Mouse (Mus musculus) mesoderm, embryonic 11.5 days (tissue): ENCODE results near the gene Wasf2.

ENCODE experiments used
- DNase-seq: peaks from one replicate; pipeline ENCODE4 v3.0.0-alpha.2; 2012; ENCODE audit warnings: low read depth, low spot score

Wasf2 gene

DNA sequence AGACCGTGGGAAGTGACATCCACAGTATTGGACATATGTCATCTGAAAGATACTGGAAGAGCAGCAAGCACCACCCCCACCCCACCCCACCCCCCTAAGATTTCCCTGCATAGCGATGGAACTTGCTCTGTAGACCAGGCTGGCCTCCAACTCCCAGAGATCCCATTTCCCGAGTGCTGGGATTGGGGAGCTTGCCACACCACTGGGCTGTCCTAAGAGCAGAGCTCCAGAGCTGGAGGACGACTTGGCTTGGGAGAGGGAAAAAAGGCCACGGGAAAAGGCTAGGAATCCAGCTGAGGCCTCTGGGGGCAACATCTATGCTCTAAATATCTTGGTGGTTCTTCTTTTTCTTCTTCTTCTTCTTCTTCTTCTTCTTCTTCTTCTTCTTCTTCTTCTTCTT, 104.5 kb downstream of the Wasf2 start:
- no peak for DNase-seq

DNA sequence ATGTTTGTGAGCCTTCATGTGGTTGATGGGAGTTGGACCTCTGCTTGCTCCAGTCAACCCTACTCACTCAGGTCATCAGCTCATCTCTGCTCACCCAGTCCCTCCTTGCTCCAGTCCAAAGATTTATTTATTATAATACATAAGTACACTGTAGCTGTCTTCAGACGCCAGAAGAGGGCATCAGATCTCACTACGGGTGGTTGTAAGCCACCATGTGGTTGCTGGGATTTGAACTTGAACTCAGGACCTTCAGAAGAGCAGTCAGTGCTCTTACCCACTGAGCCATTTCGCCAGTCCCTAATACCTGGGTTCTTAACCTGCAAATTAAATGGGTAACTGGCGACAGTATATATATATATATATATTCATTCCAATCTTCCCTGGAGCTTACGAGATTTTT, 105.1 kb downstream of the Wasf2 start:
- no peak for DNase-seq

DNA sequence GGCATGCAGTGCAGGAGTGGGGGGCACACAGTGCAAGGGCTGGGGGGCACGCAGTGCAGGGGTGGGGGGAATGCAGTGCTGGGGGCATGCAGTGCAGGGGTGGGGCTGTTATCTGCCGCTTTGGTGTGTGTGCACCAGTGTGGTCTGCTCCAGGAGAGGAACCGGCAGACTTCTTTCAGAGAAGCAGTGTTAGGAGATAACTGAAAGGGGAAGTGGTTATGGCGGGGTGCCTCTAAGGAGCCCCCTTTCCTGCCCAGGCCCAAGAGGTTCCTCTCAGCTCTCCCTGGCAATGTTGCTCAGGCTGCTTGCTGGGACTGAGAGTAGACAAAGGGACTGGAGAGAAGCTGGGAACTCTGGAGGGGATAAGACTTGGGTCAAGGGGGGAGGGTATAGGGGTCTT, 107.6 kb downstream of the Wasf2 start:
- no peak for DNase-seq

DNA sequence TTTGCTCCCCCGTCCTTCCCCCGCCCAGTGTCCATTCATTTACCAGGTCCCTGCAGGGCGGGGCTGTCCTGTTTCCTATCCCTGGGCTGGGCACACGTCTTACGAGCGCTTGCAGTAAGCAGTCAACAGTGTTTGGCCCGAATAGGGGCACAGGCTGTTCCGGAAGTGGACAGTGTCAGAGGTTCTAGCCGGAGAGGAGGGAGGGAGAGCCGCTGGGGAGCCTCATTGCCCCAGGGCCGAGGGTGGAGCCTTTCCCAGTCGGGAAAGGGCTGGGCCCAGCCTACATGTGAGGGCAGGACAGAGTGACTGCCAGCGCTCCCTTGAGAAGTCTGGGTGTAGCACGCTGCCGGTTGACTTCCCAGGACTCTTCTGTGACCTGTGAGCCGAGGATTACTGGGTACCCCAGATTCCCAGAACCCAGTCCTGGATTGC, 110.2 kb downstream of the Wasf2 start, which contains the start of gene Map3k6:
Map3k6 (plus strand) TSS at position 329 of the 432 bp plus-strand sequence.
- no peak for DNase-seq

DNA sequence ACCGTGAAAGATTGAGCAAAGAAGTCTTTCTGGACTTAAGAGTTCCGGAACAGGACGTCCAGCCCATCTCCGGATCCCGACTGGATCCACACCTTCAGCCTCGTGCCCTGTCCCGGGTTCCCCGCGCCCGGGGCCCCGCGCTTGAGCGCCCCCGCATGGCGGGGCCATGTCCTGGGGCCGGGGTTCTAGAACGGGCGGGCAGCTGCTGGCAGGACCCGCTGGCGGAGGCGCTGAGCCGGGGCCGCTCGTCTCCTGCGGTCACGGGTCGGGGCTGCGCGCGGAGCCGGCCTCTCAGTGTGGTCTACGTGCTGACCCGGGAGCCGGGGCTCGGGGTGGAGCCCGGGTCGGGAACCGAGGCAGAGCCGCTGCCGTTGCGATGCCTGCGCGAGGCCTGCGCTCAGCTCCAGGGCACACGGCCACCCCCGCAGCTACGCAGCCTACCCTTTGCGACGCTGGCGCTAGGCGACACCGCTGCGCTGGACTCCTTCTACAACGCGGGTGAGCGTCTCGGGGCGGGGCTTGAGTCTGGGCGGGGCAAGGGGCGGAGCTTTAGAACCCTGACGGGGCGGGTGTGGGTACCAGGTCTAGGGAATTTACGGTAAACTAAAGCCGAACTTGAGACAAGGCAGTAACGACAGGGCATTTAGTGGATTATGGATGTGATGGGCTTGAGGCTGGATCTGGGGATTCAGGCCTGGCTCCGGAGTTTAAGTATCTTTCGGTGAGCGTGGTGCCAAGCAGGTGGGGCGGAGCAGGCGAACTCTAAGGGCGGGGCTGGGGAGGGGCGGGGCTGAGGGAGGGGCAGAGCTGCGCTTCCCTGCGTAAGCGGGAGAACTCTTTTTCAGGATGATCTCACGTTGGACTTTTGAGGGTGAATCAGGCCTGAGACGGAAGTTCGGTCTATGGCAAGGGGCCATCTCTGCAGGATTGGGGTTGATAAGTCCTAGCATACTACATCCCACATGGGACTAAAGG, 110.9 kb downstream of the Wasf2 start:
- DNase-seq, result peak; percentile 85

DNA sequence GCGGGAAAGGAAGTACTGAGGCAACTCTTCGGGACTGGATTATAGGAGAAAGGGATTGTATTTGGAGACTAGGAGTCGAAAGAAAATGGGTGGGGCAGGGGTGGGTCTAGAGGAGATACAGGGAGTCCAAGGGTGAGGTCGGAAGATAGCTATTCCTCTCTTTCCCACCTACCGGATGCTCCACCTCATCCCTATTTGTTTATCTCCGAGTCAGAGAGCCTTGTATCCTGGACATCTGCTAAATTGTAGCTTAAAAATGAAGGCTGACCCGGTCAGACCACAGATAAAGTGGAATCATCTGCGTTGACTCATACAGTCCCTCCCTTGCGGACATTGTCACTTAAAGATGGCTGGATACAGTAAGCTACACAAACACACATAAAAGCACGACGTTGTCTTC, 111.6 kb downstream of the Wasf2 start:
- DNase-seq, result no peak

DNA sequence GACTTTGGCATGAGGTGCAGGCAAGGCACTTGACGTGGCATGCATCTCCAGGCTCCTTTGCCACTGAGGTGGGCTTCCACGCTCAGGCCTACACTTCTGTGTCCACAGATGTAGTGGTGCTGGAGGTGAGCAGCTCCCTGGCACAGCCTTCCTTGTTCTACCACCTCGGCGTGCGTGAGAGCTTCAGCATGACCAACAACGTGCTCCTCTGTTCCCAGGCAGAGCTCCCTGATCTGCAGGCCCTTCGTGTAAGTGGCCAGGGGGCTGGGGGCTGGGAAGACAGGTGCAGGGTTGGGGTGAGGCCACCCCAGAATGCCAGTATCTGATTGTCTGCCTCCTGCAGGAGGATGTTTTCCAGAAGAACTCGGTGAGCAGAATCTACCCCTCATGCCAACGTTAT, 112.4 kb downstream of the Wasf2 start:
- DNase-seq, result no peak

DNA sequence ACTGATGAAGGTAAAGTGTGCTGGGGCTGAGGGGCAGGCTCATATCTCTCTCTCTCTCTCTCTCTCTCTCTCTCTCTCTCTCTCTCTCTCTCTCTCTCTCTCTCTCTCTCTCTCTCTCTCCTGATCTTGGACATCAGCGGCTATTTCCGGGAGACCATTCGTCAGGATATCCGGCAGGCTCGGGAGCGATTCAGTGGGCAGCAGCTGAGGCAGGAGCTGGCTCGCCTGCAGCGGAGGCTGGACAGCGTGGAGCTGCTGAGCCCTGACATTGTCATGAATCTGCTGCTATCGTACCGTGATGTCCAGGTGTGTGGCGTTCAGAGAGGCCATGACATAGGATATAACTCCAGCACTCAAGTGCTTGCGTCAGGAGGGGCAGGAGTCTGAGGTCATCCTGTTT, 113.2 kb downstream of the Wasf2 start:
- DNase-seq, result no peak

DNA sequence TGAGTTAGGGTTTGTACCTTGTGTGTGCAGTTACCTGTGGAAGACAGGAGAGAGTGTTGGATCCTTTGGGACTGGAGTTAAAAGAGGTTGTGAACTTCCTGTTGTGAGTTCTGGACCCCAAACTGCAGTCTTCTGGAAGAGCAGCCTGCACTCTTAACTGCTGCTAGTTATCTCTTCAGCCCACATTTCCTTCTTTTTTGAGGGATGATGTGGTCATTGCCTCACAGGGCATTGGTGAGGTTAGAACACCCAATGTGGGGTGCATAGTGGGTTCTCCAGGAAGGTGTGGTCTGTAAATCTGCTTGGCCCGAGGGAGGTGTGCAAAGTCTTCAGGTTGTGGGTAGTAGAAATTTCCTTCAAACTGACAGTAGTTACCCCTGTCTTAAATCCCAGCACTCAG, 114.0 kb downstream of the Wasf2 start:
- DNase-seq, result no peak

DNA sequence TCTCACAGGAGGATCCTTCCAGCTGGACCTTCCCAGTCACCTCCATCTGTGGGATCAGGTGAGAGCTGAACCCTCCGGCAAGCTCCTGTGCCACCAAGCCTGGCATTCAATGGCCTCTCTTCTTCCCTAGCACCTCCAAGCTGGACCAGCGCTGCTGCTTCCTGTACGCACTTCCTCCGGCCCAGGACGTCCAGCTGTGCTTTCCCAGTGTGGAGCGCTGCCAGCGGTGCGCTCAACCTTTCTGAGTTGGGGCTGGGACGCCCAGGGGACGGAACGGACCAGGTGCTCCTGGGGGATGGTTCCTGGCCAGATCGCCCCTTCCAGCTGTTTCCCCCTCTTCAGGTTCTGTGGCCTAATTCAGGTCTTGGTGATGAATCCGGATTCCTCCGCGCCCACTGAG, 116.8 kb downstream of the Wasf2 start:
- no peak for DNase-seq

DNA sequence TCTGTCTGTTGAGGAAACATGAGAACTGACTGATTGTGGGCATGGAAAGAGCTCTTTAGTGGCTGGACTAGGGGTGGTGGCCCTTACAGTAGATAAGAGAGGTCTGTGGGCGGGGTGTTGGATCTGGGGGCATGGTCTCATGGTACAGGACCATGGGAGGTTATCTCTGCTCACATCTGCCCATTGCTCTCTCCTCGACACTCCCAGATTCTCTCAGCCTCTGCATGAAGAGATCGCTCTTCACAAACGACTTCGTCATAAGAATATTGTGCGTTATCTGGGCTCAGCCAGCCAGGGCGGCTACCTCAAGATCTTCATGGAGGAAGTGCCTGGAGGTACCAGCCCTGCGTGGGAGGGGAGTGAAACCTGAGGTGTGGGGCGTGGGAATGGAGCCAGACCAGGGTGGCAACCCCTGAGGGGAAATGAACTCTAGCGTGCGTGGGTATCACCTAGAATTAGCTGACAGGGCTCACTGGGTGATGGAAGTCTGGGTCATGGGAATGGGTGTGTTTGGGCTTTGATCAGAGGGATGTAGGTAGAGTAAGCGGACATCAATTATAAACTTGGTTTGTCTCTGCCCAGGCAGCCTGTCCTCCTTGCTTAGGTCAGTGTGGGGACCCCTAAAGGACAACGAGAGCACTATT, 117.6 kb downstream of the Wasf2 start:
- no peak for DNase-seq
